Mouse (Mus musculus) kidney, postnatal 25 days (tissue): Measurements from ENCODE around the gene Dennd1a.
A peak's percentile ranks its signal among the peaks of the same experiment; 100 is the strongest.

Experiments
- DNase-seq, 2 experiments: peaks; one replicate each; pipeline ENCODE4 v3.0.0; 2021; ENCODE audit warnings: mixed read lengths in 2 of 2

Dennd1a gene

DNA sequence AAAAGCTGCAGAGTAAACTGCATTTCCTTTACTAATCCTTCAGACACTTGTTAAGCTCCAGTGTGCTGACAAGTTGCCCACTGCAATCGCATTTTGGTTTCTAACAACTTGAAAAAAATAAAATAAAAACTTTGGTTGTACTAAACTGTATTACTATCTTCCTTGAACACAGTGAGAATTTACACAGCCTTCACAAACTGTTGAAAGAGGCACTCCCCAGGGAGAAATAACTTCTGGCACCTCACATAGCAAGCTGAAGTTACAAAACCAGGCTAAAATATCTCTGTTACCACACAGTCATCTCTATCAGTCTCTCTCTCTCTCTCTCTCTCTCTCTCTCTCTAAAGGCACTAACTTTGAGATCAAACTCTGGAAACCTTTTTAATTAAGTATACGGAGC, 63.4 kb downstream of the Dennd1a start:
- no peak for DNase-seq

DNA sequence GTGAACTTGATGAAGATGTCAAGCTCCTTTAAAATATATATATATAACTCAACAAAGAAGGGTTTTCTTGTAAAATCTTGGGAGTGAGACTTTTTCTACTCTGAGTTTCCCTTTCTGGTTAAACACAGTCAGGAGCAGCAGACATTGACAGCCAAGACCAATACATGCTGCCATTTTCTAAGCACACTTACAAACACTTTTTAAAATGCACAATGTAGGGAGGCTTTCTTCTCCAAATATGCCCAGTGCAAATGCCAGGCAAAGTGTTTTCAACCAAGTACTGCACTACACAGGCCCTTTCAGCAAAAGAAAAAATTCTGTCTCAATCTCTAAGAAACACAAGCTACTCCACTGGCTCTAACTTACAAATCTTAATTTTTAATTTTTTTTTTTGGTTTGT, 65.7 kb downstream of the Dennd1a start:
- DNase-seq, result no peak

DNA sequence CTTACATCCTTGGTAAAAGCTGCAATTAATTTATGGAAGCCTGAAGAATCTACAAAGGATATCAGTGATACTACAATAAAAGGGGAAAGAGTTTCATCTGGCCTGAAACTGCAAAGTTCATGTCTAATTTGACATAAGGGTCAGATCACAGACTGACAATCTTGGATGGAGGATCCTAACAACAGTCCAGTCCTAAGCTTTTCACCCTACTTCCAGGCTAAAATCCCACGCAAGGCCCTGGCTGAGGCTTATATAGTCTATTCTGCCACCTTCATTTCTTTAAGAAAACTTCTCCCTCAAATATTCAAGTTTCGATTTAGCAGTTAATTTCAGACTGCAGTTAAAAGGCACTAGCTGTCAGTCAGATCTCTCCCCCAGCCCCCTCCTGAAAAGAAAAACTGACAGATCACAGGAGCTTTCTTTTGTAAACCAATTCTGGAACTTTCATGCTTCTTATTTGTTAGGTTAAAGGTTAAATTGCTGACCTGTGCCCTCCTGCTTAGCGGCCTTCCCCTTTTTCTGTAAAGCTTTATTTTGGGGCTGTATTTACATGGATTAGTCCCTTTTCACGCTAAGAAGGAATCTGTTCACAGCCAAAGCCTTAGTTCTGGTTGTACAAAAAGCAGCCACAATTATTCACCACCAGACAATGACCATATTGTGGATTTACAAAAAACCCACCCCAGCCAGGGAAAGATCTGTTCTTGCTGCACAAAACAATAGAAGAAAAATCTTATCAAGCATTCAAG, 66.3 kb downstream of the Dennd1a start:
- DNase-seq, result no peak

DNA sequence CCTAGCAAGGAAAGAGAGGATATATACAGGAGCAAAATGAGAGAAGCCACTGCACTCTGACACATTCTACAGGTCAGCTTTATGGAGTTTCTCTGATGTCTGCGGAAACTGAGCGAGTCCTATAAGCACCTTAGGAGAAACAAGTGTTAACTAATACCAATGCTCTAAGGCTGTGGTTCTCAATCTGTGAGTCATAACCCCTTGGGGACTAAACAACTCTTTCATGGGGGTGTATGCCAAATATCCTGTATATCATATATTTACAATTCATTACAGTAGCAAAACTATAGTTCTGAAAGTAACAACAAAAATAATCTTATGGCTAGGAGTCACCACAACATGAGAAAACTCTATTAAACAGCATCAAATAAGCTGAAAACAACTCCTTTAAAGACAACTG, 67.5 kb downstream of the Dennd1a start:
- no peak for DNase-seq

DNA sequence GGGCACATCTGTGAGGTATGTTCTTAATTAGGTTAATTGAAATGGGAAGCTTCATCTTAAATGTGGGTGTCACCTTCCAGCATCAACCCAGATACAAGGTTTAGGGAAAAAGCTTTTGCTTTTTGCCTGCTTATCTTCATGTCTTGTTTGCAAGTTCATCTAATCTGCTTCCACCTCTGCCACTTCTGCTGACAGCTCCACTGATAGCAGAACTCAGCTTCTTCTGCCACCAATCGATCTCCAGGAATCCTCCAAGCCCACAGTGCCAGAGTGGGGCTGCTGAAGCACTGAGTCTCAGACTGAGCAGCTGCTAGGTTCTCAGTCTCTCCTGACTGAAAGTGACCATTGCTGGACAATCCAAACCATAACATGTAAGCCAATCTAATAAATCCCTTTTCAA, 74.1 kb downstream of the Dennd1a start:
- no peak for DNase-seq

DNA sequence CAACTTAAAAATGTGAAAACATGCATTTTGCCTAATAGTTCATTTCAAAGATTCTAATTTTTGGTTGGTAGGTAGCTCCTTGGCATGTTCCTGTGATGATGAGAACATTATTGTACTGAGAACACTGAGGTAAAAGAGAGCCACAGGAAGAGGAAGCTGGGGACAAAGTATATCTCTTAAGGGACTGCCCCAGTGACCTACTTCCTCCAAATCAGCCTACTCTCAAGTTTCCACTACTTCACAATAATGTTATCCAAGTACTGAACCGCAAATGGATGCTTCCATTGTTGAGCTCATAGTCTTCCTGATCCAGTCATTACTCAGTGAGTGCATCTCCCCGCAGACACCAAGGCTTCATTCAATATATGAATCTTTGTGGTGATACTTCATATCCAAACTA, 75.8 kb downstream of the Dennd1a start:
- DNase-seq, result no peak

DNA sequence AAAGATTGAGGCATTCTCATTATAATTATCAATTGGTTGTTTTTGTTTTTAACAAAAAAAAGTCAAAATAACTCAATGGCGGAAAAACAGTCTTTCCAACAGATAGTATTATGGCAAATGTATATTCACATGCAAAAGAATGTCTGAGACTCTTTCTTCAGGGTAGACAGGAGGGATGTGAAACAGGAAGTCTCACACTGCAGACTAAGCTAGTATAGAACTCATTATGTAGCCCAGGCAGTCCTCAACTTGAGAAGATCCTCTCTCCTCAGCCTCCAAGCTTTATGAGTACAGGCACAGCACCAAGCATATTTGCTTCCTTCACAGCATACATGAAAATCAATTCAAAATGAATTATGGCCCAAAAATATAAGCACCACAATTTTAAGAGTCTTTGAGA, 79.4 kb downstream of the Dennd1a start:
- no peak for DNase-seq

DNA sequence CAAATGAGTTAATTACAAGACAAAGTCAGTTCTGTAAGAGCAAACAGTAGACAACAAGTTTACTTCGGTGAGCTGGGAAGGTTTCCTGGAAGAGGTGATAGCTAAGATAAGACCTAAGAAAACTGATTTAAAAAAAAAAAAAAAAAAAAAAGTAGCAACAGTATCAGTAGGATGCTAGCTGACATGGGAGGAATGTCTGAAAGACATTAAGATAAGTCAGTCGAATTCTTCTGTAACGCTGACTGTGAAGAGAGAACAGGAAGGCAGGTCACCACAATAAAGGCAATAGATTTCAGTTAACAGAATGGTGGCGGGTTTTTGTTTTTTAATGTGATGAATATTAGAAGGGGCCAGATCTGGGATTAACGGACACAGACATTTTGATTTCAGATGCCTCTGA, 81.9 kb downstream of the Dennd1a start:
- DNase-seq, result no peak

DNA sequence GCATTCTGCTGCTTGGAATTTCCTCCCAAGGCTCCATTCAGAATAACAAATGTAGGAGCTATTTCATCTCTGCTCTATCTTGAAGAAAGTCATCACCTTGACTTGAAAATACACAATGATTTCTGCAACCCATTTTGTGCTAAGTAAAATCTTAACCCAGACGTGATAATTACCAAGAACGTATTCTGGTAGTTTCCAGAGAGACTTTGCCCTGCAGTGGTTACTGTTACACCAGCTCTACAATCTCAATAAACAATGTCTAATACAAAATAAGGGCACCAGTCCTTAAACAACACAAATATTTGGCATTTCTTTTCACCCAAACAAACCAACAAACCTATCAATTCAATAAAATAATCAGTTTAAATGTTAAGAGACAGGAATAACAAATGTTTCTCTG, 82.5 kb downstream of the Dennd1a start:
- DNase-seq, result no peak

DNA sequence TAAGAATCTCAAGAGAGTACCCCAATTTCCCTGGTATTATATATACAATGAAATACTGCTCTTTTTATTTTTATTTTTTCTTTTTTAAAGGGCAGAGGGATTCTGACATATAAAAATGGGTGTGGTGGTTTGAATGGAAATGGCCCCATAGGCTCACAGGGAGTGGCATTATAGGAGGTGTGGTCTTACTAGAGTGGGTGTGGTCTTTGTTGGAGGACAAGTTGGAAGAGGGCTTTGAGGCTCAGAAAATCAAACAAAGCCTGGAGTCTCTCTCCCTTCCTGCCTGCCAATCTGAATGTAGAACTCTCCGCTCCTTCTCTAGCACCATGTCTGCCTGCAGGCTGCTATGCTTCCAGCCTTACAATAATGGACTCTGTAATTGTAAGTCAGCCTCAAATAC, 89.1 kb downstream of the Dennd1a start:
- DNase-seq, result no peak

DNA sequence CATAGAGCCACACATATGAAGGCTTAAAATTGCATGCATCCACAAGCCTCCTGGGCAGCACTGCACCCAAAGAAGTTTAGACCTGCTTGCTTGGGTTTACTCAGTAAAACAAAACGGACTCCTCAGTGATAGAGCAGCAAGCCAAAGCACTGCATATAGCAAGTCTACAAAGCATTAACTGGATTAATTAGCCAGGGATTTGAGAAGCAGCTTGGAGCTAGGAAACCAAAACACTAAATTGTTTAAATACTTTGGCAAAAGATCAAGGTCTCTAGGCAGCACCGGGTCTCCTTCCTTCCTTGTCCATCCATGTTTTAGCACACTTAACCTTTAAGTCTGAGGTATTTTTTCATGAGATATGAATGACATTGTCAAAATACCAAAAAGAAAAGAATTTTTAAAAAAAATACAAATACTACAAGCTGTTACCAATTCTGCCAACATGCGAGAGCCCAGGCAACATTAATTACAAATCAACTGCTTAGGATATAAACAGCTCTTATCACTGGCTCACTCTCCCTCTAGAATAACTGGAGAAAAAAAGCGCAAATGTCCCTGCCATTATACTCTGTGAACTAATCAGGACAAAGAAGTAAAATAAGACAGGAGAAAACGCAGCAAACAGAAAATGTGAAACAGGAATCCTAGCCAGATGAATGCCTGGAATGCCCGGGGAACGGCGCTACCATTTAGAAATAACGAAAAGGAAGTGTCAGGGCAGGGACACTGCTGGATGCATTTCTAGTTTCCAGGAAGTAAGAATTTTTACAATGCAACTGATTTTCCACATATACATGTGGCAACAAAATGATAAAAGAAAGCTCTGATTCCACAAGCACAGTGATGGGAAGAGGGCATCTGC, 90.8 kb downstream of the Dennd1a start:
- no peak for DNase-seq

DNA sequence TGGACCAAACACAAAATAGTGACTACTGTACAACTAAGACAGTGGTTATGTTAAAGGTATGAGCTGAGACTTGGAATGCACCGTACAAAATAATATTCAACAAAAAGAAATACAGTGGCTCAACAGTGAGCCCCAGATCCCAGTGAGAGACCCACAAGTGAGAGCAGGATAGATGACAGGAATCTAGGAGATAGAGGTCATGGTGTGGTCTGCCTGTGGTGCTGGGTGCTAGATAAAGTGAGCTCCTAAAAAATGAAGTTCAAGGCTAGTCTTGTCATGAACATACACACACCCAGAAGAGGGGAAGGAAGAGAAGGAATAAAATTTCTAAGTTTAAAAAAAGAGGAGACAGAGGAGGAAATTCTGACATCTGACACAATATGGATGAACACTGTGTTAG, 95.2 kb downstream of the Dennd1a start:
- no peak for DNase-seq

DNA sequence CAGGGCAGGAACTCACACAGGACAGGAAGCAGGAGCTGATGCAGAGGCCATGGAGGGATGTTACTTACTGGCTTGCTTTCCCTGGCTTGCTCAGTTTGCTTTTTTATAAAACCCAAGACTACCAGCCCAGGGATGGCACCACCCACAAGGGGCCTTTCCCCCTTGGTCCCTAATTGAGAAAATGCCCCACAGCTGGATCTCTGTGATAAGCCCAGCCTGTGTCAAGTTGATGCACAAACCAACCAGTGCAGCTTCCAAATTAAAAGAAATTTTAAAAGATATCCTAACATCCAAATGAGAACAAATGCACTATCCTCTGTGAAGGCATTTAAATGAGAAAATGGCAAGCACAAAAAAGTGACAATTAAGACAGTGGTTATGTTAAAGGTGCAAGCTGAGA, 95.6 kb downstream of the Dennd1a start:
- DNase-seq, result no peak

DNA sequence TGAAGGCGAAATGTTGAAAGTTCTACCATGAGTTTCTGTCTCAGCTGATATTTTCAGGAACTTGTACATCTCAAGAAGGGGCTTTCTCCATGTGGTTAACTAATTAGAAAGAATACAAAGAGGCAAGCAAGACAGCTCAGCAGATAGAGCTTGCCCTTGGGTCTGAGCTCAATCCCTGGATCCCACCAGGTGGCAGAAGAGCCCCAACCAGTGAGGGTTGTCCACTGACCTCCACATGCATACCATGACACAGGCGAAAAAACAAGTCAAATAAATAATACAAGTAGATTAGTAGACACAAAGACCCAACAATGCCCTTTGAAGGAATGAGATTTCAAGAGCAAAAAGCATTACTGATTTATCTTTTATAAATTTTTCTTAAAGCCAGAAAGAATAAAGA, 100.8 kb downstream of the Dennd1a start:
- peak; percentile 47 to 49 for DNase-seq

DNA sequence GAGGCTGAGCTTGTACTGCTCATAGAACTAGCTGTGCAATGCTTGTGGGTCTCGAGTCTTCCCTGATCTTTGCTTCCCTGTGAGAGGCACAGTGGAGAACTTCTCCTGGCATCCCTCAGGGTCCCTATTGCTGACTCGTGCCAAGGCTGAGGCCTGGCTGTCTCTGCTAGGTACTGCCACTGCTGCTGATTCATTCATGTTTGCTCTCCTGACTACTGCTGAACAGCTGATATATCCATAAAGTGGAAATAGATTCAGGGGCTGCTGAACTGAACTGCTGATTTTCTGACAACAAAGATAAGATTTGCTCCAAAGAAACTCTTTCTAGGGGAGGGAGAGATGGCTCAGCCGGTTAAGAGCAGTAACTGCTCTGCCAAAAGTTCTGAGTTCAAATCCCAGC, 102.2 kb downstream of the Dennd1a start:
- no peak for DNase-seq

DNA sequence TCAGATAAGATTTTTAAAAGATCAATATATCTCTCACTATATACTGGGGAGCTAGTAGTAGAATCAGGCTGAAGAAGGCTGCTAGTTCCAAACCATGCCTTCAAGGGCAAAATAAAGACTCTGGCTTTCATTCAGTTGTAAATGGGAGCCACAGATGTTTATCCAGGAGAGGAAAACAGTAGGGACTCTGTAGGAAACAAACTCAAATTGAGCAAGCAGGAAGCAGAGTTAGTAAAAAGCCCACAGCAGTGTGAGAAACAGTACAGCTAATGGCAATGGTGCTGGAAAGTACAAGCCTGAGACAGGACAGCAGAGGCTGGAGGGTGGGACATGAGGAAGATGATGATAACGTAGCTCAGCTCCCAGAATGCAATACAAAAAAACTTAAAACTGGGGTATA, 103.3 kb downstream of the Dennd1a start:
- DNase-seq, result no peak

DNA sequence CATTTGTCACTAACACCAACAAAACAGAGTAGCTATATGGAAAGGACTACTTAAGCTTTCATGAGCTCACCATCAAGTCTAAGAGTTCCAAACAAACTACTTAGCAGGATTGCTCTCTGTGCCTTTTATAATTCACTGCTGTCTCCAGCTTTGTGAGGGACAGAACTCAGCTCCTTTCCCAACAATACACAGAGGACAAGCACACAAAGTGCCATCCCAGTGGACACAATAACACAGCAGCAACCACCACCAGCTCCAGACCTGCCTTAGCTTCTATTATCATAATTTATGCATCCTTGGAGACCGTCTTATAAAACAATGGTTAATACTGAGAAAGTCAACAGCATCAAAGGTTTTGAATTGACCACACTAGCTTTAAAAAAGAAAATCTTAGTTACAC, 104.9 kb downstream of the Dennd1a start:
- no peak for DNase-seq

DNA sequence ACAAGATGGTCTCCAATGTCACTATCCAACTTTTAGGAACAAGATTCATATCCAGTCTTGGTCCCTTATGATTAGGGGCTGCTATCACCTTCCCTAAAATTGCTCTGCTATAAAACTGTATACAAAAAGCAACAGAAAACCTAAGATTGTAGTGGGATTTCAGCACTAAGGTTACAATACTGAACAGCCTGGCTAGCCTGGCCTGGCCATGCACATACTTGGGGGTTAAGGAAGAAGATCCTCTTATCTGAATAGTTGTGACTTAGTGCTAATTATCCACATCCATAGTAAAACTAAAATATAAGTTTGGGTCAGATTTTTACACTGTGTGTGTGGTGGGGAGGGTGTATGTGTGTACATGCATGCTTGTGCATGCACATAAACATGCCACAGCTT, 109.6 kb downstream of the Dennd1a start:
- DNase-seq, result no peak

DNA sequence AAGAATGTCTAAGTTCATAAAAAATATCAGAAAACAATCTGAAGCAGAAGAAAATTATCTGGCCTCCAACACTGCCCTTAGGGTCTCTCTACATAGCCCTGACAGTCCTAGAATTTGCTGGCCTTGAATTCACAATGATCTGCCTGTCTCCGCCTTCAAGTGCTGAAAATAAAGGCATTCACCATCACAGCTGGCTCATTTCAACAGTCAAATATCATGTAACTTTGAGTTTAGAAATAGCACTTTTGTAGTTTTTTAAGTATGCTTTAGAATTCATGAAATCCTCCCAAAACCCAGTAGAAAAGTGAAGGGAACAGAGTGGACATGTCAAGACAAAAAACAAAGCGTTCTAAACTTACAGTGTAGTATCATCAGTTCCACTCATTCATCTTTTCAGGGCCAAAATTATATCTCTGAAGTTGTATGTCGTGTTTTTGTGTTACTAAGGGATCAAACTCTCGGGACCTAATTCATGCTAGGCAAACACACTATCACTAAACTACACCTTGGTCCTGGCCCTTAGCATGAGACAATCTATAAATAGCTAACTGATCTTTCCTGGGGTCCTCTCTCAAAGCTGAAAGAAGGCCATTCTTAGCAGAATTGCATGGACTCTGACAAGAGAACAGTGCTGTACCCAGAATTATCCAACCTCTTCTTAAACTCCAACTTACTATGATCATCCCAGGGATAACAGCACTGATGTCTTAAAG, 110.2 kb downstream of the Dennd1a start:
- DNase-seq, result no peak

DNA sequence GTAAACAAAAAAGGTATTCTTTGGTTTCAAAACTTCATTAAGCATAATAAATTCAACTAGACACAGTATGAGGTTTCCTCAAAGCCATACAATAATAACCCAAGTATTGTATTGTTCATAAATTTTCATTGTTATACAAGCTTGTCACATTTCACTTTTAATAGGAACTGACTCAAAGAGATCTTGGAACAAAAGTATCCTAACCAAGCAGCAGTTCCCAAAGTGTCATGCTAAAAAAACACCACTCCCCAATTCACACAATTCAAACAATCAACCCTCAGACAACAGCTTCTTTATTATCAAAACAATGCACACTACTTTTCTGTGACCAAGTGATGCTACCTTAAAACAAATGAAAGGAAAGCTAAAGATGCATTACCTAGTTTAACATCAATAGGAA, 111.9 kb downstream of the Dennd1a start:
- DNase-seq, result no peak

DNA sequence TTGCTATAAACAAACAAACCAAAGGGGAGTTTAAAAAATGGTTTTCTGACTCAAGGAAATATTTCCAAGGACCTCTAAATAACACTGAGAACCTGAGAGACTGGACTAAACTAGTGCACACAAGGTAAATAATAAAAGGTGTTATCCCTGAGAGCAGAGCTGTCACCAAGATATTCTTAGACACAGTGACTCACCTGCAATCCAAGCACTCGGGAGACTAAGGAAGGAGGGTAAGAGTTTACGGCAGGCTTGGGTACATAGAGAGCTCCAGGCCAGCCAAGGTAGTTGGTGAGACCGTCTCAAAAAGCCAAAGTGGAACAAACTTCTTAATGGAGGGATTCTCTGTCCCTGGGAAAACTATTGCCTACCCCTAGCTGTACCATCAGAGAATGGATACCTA, 118.6 kb downstream of the Dennd1a start:
- DNase-seq, result no peak

DNA sequence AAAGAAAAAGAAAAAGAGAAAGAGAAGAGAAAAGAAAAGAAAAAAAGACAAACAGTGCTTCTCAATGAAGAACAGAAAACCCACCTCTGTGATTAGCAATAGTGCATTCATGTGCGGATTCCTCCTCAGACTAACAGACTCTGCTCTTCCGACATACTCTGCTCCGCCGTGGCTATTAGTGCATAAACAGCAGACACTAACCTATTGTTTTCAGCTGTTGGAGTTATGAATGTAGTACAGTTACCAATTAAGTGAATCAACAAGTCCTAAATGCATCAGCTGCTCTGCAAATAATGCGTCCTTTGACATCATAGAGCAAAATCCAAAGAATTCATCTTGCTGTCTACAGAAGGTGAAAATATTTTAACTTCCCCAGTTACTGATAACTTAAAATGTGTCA, 121.2 kb downstream of the Dennd1a start:
- DNase-seq, result no peak

DNA sequence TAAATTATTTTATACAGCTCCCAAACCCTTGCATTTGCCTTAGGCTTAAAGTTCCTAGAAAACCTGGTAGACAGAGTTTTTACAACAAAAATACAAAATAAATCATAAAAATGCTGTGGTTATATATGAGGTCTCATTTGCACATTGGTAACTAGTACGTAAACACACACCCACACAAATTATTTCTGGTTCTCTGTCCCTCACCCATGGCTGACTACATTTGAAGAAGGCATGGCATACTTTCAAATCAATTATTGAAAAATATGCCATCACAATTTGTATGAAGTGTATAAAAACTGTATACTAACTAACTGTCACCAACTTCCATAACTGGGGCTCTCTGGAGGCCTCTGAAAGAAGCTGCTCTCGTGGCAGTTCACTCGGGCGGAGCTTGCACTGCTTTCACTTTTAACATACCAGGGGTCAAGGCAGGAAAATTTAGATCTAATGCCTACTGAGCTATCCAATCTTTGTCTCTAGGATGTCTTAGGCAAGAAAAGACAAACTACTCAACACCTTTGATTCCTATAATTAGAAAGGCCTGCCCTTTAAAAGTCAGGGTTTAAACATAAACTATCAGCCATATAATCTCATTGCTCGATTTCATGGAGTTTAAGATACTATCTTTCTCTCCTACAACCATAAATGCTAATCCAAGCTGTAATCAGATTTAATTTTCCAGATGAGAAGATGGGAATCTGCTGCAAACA, 122.7 kb downstream of the Dennd1a start:
- peak; percentile 18 to 40 for DNase-seq
